Mouse (Mus musculus) neural tube, embryonic 14.5 days (tissue): Measurements from ENCODE around the gene Nsun6. TPM values are rescaled to one million over a fixed set of nuclear protein-coding genes. Genes with fewer than 3 reads are reported as not detected.

Source experiments
- ATAC-seq: fragments of 200-750 bp; cut with Nextera tagmentation; 2 replicates; pipeline ENCODE4 v1.8.0; 2017; ENCODE audit warnings: low read depth, mild to moderate bottlenecking, moderate TSS enrichment, moderate library complexity
- H3K27ac ChIP-seq: fragments of 300-500 bp; sonication (generic); 2 replicates; pipeline ENCODE4 v1.5.1; 2014; ENCODE audit warnings: low read depth, mild to moderate bottlenecking, control low read depth, low read length, moderate library complexity, mixed read lengths
- H3K27me3 ChIP-seq: fragments of 300-500 bp; sonication (generic); 2 replicates; pipeline ENCODE4 v1.6.1; 2014; ENCODE audit warnings: low read length; ENCODE audit not compliant: control insufficient read depth, insufficient read depth
- H3K36me3 ChIP-seq: fragments of 300-500 bp; sonication (generic); 2 replicates; pipeline ENCODE4 v1.6.1; 2014; ENCODE audit warnings: low read length, mixed read lengths; ENCODE audit not compliant: control insufficient read depth, insufficient read depth
- H3K4me1 ChIP-seq: fragments of 300-500 bp; sonication (generic); 2 replicates; pipeline ENCODE4 v1.6.1; 2014; ENCODE audit warnings: low read length; ENCODE audit not compliant: control insufficient read depth, insufficient read depth
- H3K4me2 ChIP-seq: fragments of 300-500 bp; sonication (generic); 2 replicates; pipeline ENCODE4 v1.6.1; 2014; ENCODE audit warnings: mild to moderate bottlenecking, low read depth, low read length, control low read depth
- H3K4me3 ChIP-seq: fragments of 300-500 bp; sonication (generic); 2 replicates; pipeline ENCODE4 v1.5.1; 2014; ENCODE audit warnings: low read depth, low read length, control low read depth, mixed read lengths
- H3K9ac ChIP-seq: fragments of 300-500 bp; sonication (generic); replicated peaks from 2 replicates; pipeline ENCODE4 v1.6.1; 2014; ENCODE audit warnings: low read depth, mild to moderate bottlenecking, control low read depth, low read length, mixed read lengths
- H3K9me3 ChIP-seq: fragments of 300-500 bp; sonication (generic); 2 replicates; pipeline ENCODE4 v1.6.1; 2016; ENCODE audit warnings: low read length; ENCODE audit not compliant: control insufficient read depth
- WGBS: fragments of 180-500 bp; shearing (Covaris S2); extraction: QIAGEN DNeasy Blood & Tissue Kit; methylation state at CpG from one replicate; pipeline ENCODE4 v1.1.7; 2014; 5-methylcytosine and 5-hydroxymethylcytosine counted together
- polyA plus RNA-seq: library from polyadenylated mRNA; unstranded; fragments of >200 nt; fragmentation: Nextera tagmentation; extraction: Ambion mirVana; gene quantifications from 2 replicates; pipeline ENCODE4 v1.2.1, GENCODE M21; 2014

Gene Nsun6
- polyA plus RNA-seq, 1 experiment from 2014 or later = 19.6 TPM

- 87% methylated on average over 3 of the region's 3 CpGs for WGBS
- H3K9me3 ChIP-seq = no peaks in the 10 kb centered on the region
- H3K9ac ChIP-seq = no peak overlapping the region
- no peak for ATAC-seq
- no peaks in the 10 kb centered on the region for H3K4me1 ChIP-seq
- no peak overlapping the region for H3K4me2 ChIP-seq
- no peaks in the 10 kb centered on the region for H3K36me3 ChIP-seq
- H3K27ac ChIP-seq = no peak overlapping the region
- H3K27me3 ChIP-seq = no peaks in the 10 kb centered on the region
- no peak overlapping the region for H3K4me3 ChIP-seq
Measured at GRCm38 (mm10) chr2:15026817-15027216, 28.1 kb downstream of the Nsun6 start.

GRCm38 (mm10) chr2:15008072-15008471, 46.8 kb downstream of the Nsun6 start:
- Histone ChIP-seq H3K9ac (no peak overlapping the region), H3K9me3 (no peaks in the 10 kb centered on the region), H3K4me3 (no peak overlapping the region), H3K27ac (no peak overlapping the region), H3K4me1 (no peaks in the 10 kb centered on the region), H3K27me3 (no peaks in the 10 kb centered on the region), H3K4me2 (no peak overlapping the region), H3K36me3 (no peaks in the 10 kb centered on the region)
- ATAC-seq = 0 out of 2 replicates have a peak, but pooled peaks have one; percentile 41
- 62% methylated on average over 1 of the region's 1 CpGs for WGBS

- Histone ChIP-seq H3K4me1 (no peaks in the 10 kb centered on the region), H3K9ac (no peak overlapping the region), H3K27ac (no peak overlapping the region), H3K36me3 (no peaks in the 10 kb centered on the region), H3K9me3 (no peaks in the 10 kb centered on the region), H3K4me3 (no peak overlapping the region), H3K4me2 (no peak overlapping the region), H3K27me3 (no peaks in the 10 kb centered on the region)
- WGBS = 61% methylated on average over 3 of the region's 3 CpGs
- no peak; the same call in 1 of the 2 replicates for ATAC-seq
Measured at GRCm38 (mm10) chr2:15007531-15007930, 47.3 kb downstream of the Nsun6 start.

GRCm38 (mm10) chr2:14997836-14998235, 57.0 kb downstream of the Nsun6 start:
- WGBS = 93% methylated on average over 5 of the region's 5 CpGs
- no peaks in the 10 kb centered on the region for H3K36me3 ChIP-seq
- H3K9me3 ChIP-seq = no peaks in the 10 kb centered on the region
- no peaks in the 10 kb centered on the region for H3K27me3 ChIP-seq
- no peak overlapping the region for H3K4me2 ChIP-seq
- no peaks in the 10 kb centered on the region for H3K4me1 ChIP-seq
- ATAC-seq = no peak
- H3K4me3 ChIP-seq = no peak overlapping the region
- H3K27ac ChIP-seq = no peak overlapping the region
- no peak overlapping the region for H3K9ac ChIP-seq

GRCm38 (mm10) chr2:14996036-14996435, 58.8 kb downstream of the Nsun6 start:
- Histone ChIP-seq H3K9me3 (no peaks in the 10 kb centered on the region), H3K4me1 (no peaks in the 10 kb centered on the region), H3K27ac (no peak overlapping the region), H3K9ac (no peak overlapping the region), H3K36me3 (no peaks in the 10 kb centered on the region), H3K4me3 (no peak overlapping the region), H3K27me3 (no peaks in the 10 kb centered on the region), H3K4me2 (no peak overlapping the region)
- ATAC-seq = no peak
- 64% methylated on average over 4 of the region's 4 CpGs for WGBS

GRCm38 (mm10) chr2:14992531-14992930, 62.3 kb downstream of the Nsun6 start:
- H3K9me3 ChIP-seq = no peaks in the 10 kb centered on the region
- ATAC-seq = no peak
- H3K9ac ChIP-seq = no peak overlapping the region
- no peak overlapping the region for H3K4me3 ChIP-seq
- 95% methylated on average over 4 of the region's 4 CpGs for WGBS
- H3K27me3 ChIP-seq = no peaks in the 10 kb centered on the region
- H3K27ac ChIP-seq = no peak overlapping the region
- no peaks in the 10 kb centered on the region for H3K4me1 ChIP-seq
- H3K4me2 ChIP-seq = no peak overlapping the region
- H3K36me3 ChIP-seq = no peaks in the 10 kb centered on the region

- H3K27me3 ChIP-seq = no peaks in the 10 kb centered on the region
- 88% methylated on average over 4 of the region's 4 CpGs for WGBS
- H3K36me3 ChIP-seq = no peaks in the 10 kb centered on the region
- H3K9ac ChIP-seq = no peak overlapping the region
- H3K4me1 ChIP-seq = no peaks in the 10 kb centered on the region
- no peak overlapping the region for H3K27ac ChIP-seq
- H3K4me2 ChIP-seq = no peak overlapping the region
- H3K9me3 ChIP-seq = no peaks in the 10 kb centered on the region
- no peak overlapping the region for H3K4me3 ChIP-seq
- no peak for ATAC-seq
Measured at GRCm38 (mm10) chr2:14989350-14989749, 65.5 kb downstream of the Nsun6 start.

- no peaks in the 10 kb centered on the region for H3K4me1 ChIP-seq
- H3K9ac ChIP-seq = no peak overlapping the region
- H3K4me3 ChIP-seq = no peak overlapping the region
- no peak for ATAC-seq
- no peaks in the 10 kb centered on the region for H3K27me3 ChIP-seq
- no peaks in the 10 kb centered on the region for H3K9me3 ChIP-seq
- 90% methylated on average over 4 of the region's 4 CpGs for WGBS
- no peaks in the 10 kb centered on the region for H3K36me3 ChIP-seq
- no peak overlapping the region for H3K27ac ChIP-seq
- no peak overlapping the region for H3K4me2 ChIP-seq
Measured at GRCm38 (mm10) chr2:14988451-14988850, 66.4 kb downstream of the Nsun6 start.

- ATAC-seq = no peak
- no peak overlapping the region for H3K9ac ChIP-seq
- H3K9me3 ChIP-seq = no peaks in the 10 kb centered on the region
- H3K4me3 ChIP-seq = no peak overlapping the region
- no peak overlapping the region for H3K27ac ChIP-seq
- no peaks in the 10 kb centered on the region for H3K36me3 ChIP-seq
- no peaks in the 10 kb centered on the region for H3K4me1 ChIP-seq
- 89% methylated on average over 11 of the region's 11 CpGs for WGBS
- H3K4me2 ChIP-seq = no peak overlapping the region
- H3K27me3 ChIP-seq = no peaks in the 10 kb centered on the region
Measured at GRCm38 (mm10) chr2:14984029-14984428, 70.8 kb downstream of the Nsun6 start.

- H3K27me3 ChIP-seq = no peaks in the 10 kb centered on the region
- no peaks in the 10 kb centered on the region for H3K36me3 ChIP-seq
- H3K4me1 ChIP-seq = no peaks in the 10 kb centered on the region
- no peak overlapping the region for H3K9ac ChIP-seq
- ATAC-seq = no peak
- no peaks in the 10 kb centered on the region for H3K9me3 ChIP-seq
- H3K27ac ChIP-seq = no peak overlapping the region
- WGBS = 85% methylated on average over 2 of the region's 2 CpGs
- no peak overlapping the region for H3K4me2 ChIP-seq
- no peak overlapping the region for H3K4me3 ChIP-seq
Measured at GRCm38 (mm10) chr2:14961493-14961892, 93.4 kb downstream of the Nsun6 start.
